Mouse (Mus musculus): ENCODE results near the gene Farp1. TPM values are rescaled to one million over a fixed set of nuclear protein-coding genes. Genes with fewer than 3 reads are reported as not detected.
"Not testable (repeated sequence)": the region's sequence is repeated elsewhere in the genome, so short reads cannot be mapped to it uniquely, and the experiment has no call there.

Gene Farp1
- polyA plus RNA-seq, 1 experiment from 2014 or later, result 32.5 TPM

DNA sequence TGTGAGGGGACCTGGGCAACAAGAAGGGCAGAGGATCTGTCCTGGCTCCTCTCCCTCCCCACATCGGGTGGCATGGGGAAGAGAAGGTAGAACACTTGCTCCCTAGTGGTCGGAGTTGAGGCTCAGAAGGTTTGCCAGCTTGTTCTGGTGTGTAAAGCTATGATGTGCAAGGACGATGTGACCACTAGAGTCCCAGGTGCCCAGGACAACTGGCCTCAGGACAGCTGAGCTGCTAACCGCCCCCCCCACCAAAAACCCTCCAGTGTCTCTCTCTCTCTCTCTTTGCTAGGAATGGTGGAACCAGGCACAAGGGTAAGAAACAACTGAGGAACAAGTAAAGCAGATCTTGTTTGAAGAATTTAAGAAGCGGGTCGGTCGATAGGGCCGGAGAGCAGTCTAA is 149.4 kb downstream of the Farp1 start:
- H3K4me3 ChIP-seq (replicated peaks), result no peak overlapping the region
- no peak overlapping the region for H3K4me2 ChIP-seq (replicated peaks)
- ATAC-seq (ENCODE audit: insufficient number of reproducible peaks, low FRiP score, low TSS enrichment, low read depth), result no peak
- WGBS, result 95% methylated on average over 8 of the region's 8 CpGs
- H3K36me3 ChIP-seq, result peaks cover 11% of the 10 kb centered on the region; the same call in 1 of the 2 replicates
- no peak overlapping the region for H3K27ac ChIP-seq (replicated peaks)
- H3K27me3 ChIP-seq, result no peaks in the 10 kb centered on the region
- H3K4me1 ChIP-seq, result peaks cover 33% of the 10 kb centered on the region
- no peak overlapping the region for H3K9ac ChIP-seq
- no peaks in the 10 kb centered on the region for H3K9me3 ChIP-seq (replicated peaks)

DNA sequence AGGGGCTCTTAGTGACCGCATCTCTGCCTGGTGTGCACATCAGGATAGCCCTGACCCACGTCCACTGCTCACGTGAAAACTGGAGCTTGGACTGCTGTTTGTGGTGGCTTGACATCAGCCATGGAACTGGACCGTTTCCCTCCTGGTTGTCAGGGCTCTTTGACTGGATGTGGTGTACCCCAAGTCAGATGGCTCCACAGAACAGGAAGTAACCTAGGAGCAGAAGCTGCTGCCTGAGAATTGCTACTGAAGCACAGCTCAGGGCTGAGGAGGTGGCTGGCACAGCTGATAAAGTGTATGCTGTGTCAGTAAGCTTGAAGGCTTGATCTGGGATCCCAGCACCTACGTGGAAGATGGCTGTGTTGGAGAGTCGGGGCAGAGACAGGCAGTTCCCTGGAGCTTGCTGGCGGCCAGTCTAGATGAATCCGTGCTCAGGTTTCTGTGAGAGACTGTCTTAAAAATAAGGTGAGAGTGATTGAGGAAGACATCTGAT is 151.4 kb downstream of the Farp1 start:
- H3K9ac ChIP-seq, result no peak overlapping the region
- ATAC-seq (ENCODE audit: insufficient number of reproducible peaks, low FRiP score, low TSS enrichment, low read depth), result no peak
- peaks cover 40% of the 10 kb centered on the region for H3K4me1 ChIP-seq

DNA sequence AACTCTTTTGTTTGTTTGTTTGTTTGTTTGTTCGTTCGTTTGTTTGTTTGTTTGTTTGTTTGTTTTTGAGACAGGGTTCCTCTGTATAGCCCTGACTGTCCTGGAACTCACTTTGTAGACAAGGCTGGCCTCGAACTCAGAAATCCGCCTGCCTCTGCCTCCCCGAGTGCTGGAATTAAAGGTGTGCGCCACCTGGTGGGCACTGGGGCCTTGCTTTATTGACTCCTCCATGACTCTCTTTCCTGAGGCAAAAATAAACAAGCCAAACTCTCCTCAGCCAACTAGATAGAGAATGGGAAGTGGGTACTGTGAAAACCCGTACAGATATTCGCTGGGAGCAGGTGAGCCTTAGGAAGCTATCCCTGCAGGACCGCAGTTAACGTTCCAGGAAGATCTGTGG is 154.8 kb downstream of the Farp1 start:
- H3K4me3 ChIP-seq (replicated peaks); H3K4me2 ChIP-seq (replicated peaks); H3K27me3 ChIP-seq; ATAC-seq (ENCODE audit: insufficient number of reproducible peaks, low FRiP score, low TSS enrichment, low read depth); H3K27ac ChIP-seq (replicated peaks); H3K9me3 ChIP-seq (replicated peaks); H3K9ac ChIP-seq: not testable (repeated sequence)
- Histone ChIP-seq H3K4me1 (peaks cover 22% of the 10 kb centered on the region), H3K36me3 (peaks cover 11% of the 10 kb centered on the region; the same call in 1 of the 2 replicates)
- WGBS, result 92% methylated on average over 10 of the region's 10 CpGs

More for the DNA sequence above, 151.4 kb downstream of the Farp1 start:
- Histone ChIP-seq H3K27me3 (no peaks in the 10 kb centered on the region), H3K4me3 (replicated peaks) (no peak overlapping the region), H3K27ac (replicated peaks) (no peak overlapping the region), H3K9me3 (replicated peaks) (no peaks in the 10 kb centered on the region), H3K4me2 (replicated peaks) (no peak overlapping the region), H3K36me3 (peaks cover 11% of the 10 kb centered on the region; the same call in 1 of the 2 replicates)
- WGBS, result 90% methylated on average over 8 of the region's 8 CpGs

DNA sequence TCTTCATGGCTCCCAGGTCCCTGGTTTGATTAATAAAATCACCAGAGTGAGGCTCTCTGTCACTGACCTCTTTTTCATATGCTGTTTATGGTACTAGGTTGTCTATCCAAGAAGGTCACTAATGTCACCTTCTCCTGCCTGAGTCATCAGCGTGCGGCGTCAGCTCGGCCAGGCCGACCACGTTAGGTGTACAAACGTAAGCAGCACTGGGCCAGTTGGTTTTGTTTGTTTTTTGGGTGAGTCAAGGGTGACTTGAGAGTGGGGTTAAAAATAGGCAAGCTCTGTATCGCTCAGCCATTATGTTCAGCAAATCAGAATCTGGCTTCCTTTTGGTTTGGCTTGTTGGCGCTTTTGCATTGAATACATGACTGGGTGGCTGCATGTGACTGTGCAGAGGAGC is 155.4 kb downstream of the Farp1 start:
- peak overlapping the region; percentile 89 for H3K27ac ChIP-seq (replicated peaks)
- 87% methylated on average over 9 of the region's 9 CpGs for WGBS
- peaks cover 11% of the 10 kb centered on the region; the same call in 1 of the 2 replicates for H3K36me3 ChIP-seq

DNA sequence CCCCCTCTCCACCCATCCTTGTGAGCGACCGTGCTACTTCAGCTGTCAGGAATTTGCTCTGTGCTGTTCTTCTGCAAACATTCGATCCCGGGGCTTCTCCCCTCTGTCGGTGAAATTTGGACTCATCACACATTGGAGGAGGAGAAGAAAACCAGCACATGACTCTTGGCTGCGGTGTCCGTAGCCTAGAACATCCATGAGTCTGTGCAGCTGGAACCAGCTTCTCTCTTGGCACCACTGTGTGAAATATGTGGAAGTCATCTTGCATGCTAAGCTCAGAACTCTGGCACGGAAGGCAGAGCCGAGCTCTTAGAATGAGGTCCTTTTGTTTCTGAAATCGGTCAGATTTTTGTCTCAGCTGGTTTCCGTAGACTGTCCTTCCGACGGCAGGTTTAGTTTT is 156.7 kb downstream of the Farp1 start:
- no peaks in the 10 kb centered on the region for H3K27me3 ChIP-seq
- H3K4me3 ChIP-seq (replicated peaks), result no peak overlapping the region
- H3K4me2 ChIP-seq (replicated peaks), result 0 out of 2 replicates have a peak overlapping the region, but pooled peaks have one; percentile 4
- H3K36me3 ChIP-seq, result peaks cover 8% of the 10 kb centered on the region; the same call in 1 of the 2 replicates
- peak; percentile 71; the same call in 1 of the 2 replicates for ATAC-seq (ENCODE audit: insufficient number of reproducible peaks, low FRiP score, low TSS enrichment, low read depth)
- H3K4me1 ChIP-seq, result peaks cover 22% of the 10 kb centered on the region
- peak overlapping the region; percentile 89 for H3K27ac ChIP-seq (replicated peaks)
- WGBS, result 27% methylated on average over 13 of the region's 13 CpGs
- H3K9me3 ChIP-seq (replicated peaks), result 0 out of 2 replicates have a peak, but pooled peaks cover 4% of the 10 kb centered on the region
- H3K9ac ChIP-seq, result no peak overlapping the region

More for the DNA sequence above, 155.4 kb downstream of the Farp1 start:
- Histone ChIP-seq H3K27me3 (no peaks in the 10 kb centered on the region), H3K4me3 (replicated peaks) (no peak overlapping the region), H3K4me1 (peaks cover 22% of the 10 kb centered on the region), H3K4me2 (replicated peaks) (no peak overlapping the region), H3K9me3 (replicated peaks) (0 out of 2 replicates have a peak, but pooled peaks cover under 1% of the 10 kb centered on the region), H3K9ac (no peak overlapping the region)
- ATAC-seq (ENCODE audit: insufficient number of reproducible peaks, low FRiP score, low TSS enrichment, low read depth), result no peak

DNA sequence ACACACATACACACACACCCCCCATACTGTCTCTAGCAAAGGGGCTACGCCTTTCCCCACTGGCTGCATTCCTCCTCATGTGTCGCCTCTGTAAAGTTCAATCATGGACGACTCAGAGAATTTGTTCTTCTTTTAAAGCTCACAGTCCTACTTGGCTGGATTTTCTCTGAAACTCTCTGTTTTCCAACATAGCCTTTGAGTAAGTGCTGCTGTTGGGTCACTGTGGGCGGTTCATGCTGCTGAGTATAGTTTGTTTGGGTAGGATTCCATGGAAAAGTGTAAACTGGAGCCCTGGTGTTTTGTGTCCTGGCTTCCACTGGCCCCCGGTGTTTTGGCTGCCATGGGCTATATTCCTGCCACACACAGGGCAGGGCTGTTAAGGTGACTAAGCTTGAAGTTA is 157.4 kb downstream of the Farp1 start:
- Histone ChIP-seq H3K36me3 (peaks cover 6% of the 10 kb centered on the region; the same call in 1 of the 2 replicates), H3K9ac (no peak overlapping the region), H3K27ac (replicated peaks) (peak overlapping the region; percentile 89), H3K9me3 (replicated peaks) (0 out of 2 replicates have a peak, but pooled peaks cover 4% of the 10 kb centered on the region), H3K27me3 (no peaks in the 10 kb centered on the region), H3K4me2 (replicated peaks) (no peak overlapping the region), H3K4me3 (replicated peaks) (no peak overlapping the region), H3K4me1 (peaks cover 22% of the 10 kb centered on the region)
- WGBS, result 47% methylated on average over 5 of the region's 5 CpGs
- no peak for ATAC-seq (ENCODE audit: insufficient number of reproducible peaks, low FRiP score, low TSS enrichment, low read depth)

DNA sequence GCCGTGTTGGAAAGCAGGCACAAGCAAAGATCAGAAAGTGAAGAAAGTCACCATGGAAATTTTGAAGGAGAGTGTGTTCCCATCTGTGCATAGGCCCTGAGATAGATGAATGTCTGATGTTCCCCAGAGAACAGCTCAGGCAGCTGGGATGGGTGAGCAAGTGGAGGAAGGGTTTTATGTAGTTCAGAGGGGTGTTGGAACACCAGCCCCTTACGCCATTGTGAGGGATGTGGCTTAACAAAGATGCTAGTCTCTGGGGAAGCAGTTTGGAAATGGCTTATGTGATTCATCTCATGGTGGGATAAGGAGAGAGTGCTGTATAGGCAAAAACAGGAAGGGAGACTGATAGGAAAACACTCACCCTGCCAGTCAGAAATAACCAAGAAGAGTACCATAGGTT is 159.0 kb downstream of the Farp1 start:
- H3K9ac ChIP-seq, result no peak overlapping the region
- H3K4me1 ChIP-seq, result peaks cover 31% of the 10 kb centered on the region
- H3K4me2 ChIP-seq (replicated peaks), result no peak overlapping the region
- 84% methylated on average over 2 of the region's 2 CpGs for WGBS
- H3K36me3 ChIP-seq, result no peaks in the 10 kb centered on the region
- H3K4me3 ChIP-seq (replicated peaks), result no peak overlapping the region
- H3K9me3 ChIP-seq (replicated peaks), result 0 out of 2 replicates have a peak, but pooled peaks cover 4% of the 10 kb centered on the region
- no peak overlapping the region for H3K27ac ChIP-seq (replicated peaks)
- H3K27me3 ChIP-seq, result no peaks in the 10 kb centered on the region
- ATAC-seq (ENCODE audit: insufficient number of reproducible peaks, low FRiP score, low TSS enrichment, low read depth), result no peak

DNA sequence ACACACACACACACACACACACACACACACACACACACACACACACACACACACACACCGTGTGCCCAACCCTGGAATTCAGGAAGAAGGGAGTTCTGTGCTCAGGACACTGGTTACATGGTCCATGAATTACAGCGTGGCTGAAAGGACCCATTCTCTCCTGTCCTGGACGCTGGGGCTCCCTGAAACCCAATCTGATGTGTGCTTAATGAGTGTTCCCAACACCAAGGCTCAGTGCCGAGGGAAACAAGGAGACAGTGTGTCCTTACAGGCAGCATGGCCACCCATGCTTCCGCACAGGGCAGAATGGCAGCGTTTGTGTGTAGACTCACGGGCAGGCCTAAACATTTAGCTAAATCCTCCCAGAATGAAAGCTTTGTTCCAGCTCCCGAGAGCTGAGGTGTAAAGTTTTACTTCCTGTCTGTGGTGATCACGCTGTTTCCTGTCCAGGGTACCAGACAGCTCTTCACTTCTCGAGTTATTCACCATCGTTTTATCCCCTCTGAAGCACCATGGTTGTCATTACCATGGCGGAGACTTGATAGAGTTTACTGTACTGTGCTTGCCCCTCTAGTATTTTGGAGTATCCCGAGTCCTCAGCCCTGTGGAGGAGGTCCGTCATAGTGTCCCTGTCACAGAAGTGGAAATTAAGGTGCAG is 164.0 kb downstream of the Farp1 start:
- Histone ChIP-seq H3K36me3 (0 out of 2 replicates have a peak, but pooled peaks cover 4% of the 10 kb centered on the region), H3K9me3 (replicated peaks) (0 out of 2 replicates have a peak, but pooled peaks cover 4% of the 10 kb centered on the region), H3K27me3 (no peaks in the 10 kb centered on the region), H3K9ac (no peak overlapping the region), H3K27ac (replicated peaks) (peak overlapping the region; percentile 58), H3K4me2 (replicated peaks) (no peak overlapping the region), H3K4me1 (peaks cover 26% of the 10 kb centered on the region), H3K4me3 (replicated peaks) (no peak overlapping the region)
- 30% methylated on average over 14 of the region's 14 CpGs for WGBS
- peak; percentile 76 for ATAC-seq (ENCODE audit: insufficient number of reproducible peaks, low FRiP score, low TSS enrichment, low read depth)

DNA sequence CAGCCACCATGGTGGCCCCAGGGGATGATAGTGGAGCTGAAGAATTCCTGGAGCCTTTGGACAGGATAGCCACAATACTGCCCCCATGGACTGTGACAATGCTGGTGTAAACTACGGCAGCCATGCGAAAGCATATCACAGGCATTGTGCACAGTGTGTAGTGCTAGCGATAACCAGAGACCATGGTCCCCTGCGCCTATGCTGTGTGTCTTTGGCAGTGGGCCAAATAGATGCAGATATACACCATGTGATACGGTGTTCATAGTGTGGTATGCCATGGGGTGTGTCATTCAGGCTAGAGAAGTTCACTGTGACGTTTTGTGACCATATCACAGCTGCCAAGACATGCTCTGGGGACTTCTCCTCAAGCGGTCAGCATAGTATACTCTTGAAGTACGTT is 164.8 kb downstream of the Farp1 start:
- ATAC-seq (ENCODE audit: insufficient number of reproducible peaks, low FRiP score, low TSS enrichment, low read depth), result peak; percentile 79
- 0 out of 2 replicates have a peak, but pooled peaks cover 4% of the 10 kb centered on the region for H3K36me3 ChIP-seq
- 0 out of 2 replicates have a peak, but pooled peaks cover 4% of the 10 kb centered on the region for H3K9me3 ChIP-seq (replicated peaks)
- H3K9ac ChIP-seq, result no peak overlapping the region
- H3K27me3 ChIP-seq, result no peaks in the 10 kb centered on the region
- H3K4me2 ChIP-seq (replicated peaks), result no peak overlapping the region
- no peak overlapping the region for H3K4me3 ChIP-seq (replicated peaks)
- H3K27ac ChIP-seq (replicated peaks), result peak overlapping the region; percentile 58
- peaks cover 28% of the 10 kb centered on the region for H3K4me1 ChIP-seq
- 47% methylated on average over 8 of the region's 8 CpGs for WGBS

DNA sequence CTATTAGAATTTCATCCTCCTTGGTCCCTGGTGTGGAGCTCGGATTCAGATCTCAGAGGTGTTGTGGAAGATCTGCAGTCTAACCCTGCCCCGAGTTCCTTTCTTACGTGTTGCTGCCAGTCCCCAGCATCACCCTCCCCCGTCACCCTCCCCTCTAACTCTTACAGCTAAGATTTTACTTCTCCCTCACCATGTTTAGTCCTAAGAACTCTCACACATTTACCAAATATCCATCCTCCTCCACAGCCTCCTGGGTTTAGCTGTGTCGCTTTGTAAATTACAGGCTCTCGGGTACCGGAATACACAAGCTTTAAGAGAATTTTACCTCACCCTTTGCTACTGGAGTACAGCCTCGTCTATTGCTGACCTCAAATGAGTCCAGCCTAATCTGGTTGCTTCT is 165.4 kb downstream of the Farp1 start:
- Histone ChIP-seq H3K4me3 (replicated peaks) (no peak overlapping the region), H3K4me2 (replicated peaks) (no peak overlapping the region), H3K9me3 (replicated peaks) (0 out of 2 replicates have a peak, but pooled peaks cover 4% of the 10 kb centered on the region), H3K9ac (no peak overlapping the region), H3K36me3 (0 out of 2 replicates have a peak, but pooled peaks cover 4% of the 10 kb centered on the region), H3K27ac (replicated peaks) (peak overlapping the region; percentile 58; the same call in 1 of the 2 replicates), H3K4me1 (peaks cover 34% of the 10 kb centered on the region), H3K27me3 (no peaks in the 10 kb centered on the region)
- no peak for ATAC-seq (ENCODE audit: insufficient number of reproducible peaks, low FRiP score, low TSS enrichment, low read depth)
- WGBS, result 69% methylated on average over 8 of the region's 8 CpGs

DNA sequence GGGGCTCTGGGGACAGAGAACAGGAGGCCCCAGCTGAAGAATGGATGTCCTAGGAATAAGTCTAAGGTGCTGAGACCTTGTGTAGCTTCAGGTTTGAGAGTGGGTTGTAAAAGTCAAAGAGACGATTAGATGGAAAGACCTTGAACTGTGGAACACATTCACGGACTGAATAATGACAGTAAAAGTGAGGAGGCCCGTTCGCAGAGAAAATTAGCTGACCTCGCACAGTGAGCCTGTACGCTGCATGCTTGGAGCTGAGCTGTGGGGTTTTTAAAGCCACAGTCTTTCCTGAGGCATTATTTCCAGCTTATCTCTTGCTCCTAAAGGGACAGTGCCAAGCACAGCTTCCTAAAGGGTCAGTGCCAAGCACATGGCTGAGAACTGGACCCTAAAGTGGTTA is 166.2 kb downstream of the Farp1 start:
- no peak overlapping the region for H3K9ac ChIP-seq
- H3K4me1 ChIP-seq, result peaks cover 38% of the 10 kb centered on the region
- WGBS, result 79% methylated on average over 6 of the region's 6 CpGs
- ATAC-seq (ENCODE audit: insufficient number of reproducible peaks, low FRiP score, low TSS enrichment, low read depth), result no peak
- no peaks in the 10 kb centered on the region for H3K27me3 ChIP-seq
- peak overlapping the region; percentile 17; the same call in 1 of the 2 replicates for H3K27ac ChIP-seq (replicated peaks)
- 0 out of 2 replicates have a peak, but pooled peaks cover 4% of the 10 kb centered on the region for H3K36me3 ChIP-seq
- no peak overlapping the region for H3K4me3 ChIP-seq (replicated peaks)
- H3K9me3 ChIP-seq (replicated peaks), result no peaks in the 10 kb centered on the region
- no peak overlapping the region for H3K4me2 ChIP-seq (replicated peaks)
